ENCODE assay signal across 9 mouse cellular contexts in genomic region chr10:46011916-46012596, GRCm38 (mm10).
A peak's percentile ranks its signal among the peaks of the same experiment; 100 is the strongest.
DNase-seq lines count a peak whose midpoint lies in the region; ATAC-seq lines count a peak whose summit lies in the region.
"Had no signal": no experiment of that assay in that cellular context is flagged by ENCODE, and none has a peak within 500 bp of the region (broad histone marks: within the 10 kb centered on the region; RNA-seq: fewer than 3 reads in every experiment).

No protein-coding gene starts in this region.

- no peak overlapping the region for H3K4me2 ChIP-seq in hindbrain, embryonic 12.5 days (replicated peaks)
- H3K4me2 ChIP-seq: liver, embryonic 15.5 days had no signal

- H3K27ac ChIP-seq in hindbrain, embryonic 12.5 days: no peak overlapping the region
- H3K27ac ChIP-seq: liver, embryonic 15.5 days had no signal

- H3K36me3 ChIP-seq in hindbrain, embryonic 12.5 days: no peaks in the 10 kb centered on the region
- H3K36me3 ChIP-seq: liver, embryonic 15.5 days had no signal

- no peaks in the 10 kb centered on the region; the same call in 1 of the 2 replicates for H3K4me1 ChIP-seq in hindbrain, embryonic 12.5 days
- H3K4me1 ChIP-seq: liver, embryonic 15.5 days had no signal

- WGBS in hindbrain, embryonic 12.5 days: 26% methylated on average over 12 of the region's 12 CpGs

- no peaks in the 10 kb centered on the region for H3K27me3 ChIP-seq in hindbrain, embryonic 12.5 days
- H3K27me3 ChIP-seq: liver, embryonic 15.5 days had no signal

- peak; percentile 92 for ATAC-seq in hindbrain, embryonic 12.5 days (ENCODE audit: low FRiP score)

- peak; percentile 11 to 71 for DNase-seq in adrenal gland, adult (ENCODE audit: inconsistent age in 2 of 2, low spot score in 1 of 2)
- DNase-seq in adrenal gland, adult 8-10 months: no peak
- DNase-seq in adrenal gland, adult 2 months: peak; percentile 32
- peak; percentile 46 for DNase-seq in embryo, embryonic 11.5 days (ENCODE audit: low read depth, low spot score)
- DNase-seq in layer of hippocampus, adult 8-10 months (ENCODE audit: low spot score in 2 of 2): peak; percentile 47 to 73
- DNase-seq in lung, postnatal 25 days (ENCODE audit: low spot score): peak; percentile 1
- peak; percentile 79 to 80 for DNase-seq in right cerebral cortex, adult 2 months (ENCODE audit: low spot score in 2 of 2)

- H3K9me3 ChIP-seq in hindbrain, embryonic 12.5 days (replicated peaks): no peaks in the 10 kb centered on the region
- H3K9me3 ChIP-seq: liver, embryonic 15.5 days had no signal

- H3K9ac ChIP-seq in hindbrain, embryonic 12.5 days: no peak overlapping the region
- H3K9ac ChIP-seq: liver, embryonic 15.5 days had no signal

- no peak overlapping the region for H3K4me3 ChIP-seq in hindbrain, embryonic 12.5 days
- H3K4me3 ChIP-seq: liver, embryonic 15.5 days had no signal
